Mouse (Mus musculus) layer of hippocampus, adult 18-20 months (tissue): ENCODE results near the gene Ptprd. TPM values are rescaled to one million over a fixed set of nuclear protein-coding genes. Genes with fewer than 3 reads are reported as not detected.

ENCODE experiments used
- DNase-seq, 2 experiments: peaks; one replicate each; pipeline ENCODE4 v3.0.0; 2022; ENCODE audit warnings: low spot score in 2 of 2
- total RNA-seq, 2 experiments: library from RNA; stranded (reverse); gene quantifications; 2 replicates each; pipeline ENCODE4 v1.2.3; 2021

Gene Ptprd
- total RNA-seq, 2 experiments from 2014 or later, result 138 to 145 TPM

DNA sequence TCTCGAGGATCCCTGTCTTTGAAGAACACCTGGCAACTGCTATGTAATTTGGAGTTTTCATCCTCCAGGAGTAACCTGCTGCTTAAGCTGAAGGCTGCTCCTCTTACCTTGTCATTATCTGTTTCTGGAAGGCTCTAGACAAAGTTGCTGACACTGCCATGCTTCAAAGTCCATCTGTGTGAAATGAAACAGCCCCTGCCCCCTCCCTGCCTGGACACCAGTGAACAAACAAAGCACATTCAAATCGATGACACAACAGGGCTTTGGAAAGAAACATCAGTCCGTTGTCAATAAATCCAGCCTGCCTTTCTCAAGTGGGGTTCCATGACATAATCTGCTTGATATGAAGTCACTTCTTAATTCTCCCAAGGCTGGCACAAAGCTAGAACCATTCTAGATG is 1867.7 kb downstream of the Ptprd start:
- DNase-seq, result peak in 1 of 2 experiments; percentile 37

DNA sequence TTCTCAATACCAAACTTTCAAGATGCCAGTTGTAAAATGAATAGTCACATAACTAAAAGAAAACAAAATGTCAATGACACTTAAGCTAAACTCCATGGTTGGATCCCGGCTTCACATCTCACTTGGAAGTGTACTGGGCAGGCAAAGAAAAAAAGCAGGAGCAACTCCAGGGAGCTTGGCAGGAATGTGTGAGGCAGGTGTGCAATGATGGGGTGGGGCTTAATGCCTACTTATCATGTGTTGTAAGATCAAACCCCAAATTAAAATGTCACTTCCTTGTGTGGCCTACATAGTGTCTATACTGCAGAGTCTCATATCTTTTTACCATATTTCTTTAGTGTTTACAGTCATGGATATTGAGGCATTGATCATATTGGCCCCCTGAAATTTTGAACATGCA is 1873.8 kb downstream of the Ptprd start:
- no peak for DNase-seq

DNA sequence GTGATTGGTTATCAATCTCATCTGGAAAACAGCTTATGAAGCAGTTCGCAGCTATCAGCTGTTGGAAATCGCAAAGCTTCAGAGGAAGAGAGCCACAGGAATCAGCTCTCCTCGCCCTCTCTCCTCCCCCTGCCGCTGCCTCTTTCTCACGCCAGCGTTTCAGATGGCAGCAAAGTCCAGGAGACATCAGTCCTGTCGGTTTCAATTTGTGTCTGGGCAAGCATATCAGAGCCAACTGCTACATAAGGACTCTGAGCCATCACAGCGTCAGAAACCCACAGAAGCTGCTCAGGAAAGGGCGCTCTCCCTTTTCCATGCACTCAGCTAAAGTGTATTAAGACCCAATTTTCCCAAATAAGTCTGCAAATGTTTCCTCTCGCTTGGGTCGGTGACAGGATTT is 1884.4 kb downstream of the Ptprd start:
- peak in 1 of 2 experiments; percentile 28 for DNase-seq

DNA sequence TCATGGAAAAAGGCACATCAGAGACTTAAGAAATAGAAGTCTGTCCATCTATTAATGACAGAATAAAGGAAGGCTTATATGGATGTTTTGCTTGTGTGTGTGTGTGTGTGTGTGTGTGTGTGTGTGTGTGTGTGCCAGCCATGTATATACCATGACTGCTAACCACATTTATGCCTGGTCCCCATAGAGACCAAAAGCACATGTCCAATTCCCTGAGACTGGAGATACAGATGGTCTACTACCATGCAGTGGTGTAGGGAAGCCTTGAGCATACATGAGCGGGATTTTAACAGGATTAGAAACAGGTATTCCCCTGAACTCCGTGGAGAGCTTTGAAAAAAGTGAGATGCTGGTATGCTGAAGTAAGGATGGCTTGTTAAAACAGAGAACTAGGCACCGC is 1886.1 kb downstream of the Ptprd start:
- DNase-seq, result no peak

DNA sequence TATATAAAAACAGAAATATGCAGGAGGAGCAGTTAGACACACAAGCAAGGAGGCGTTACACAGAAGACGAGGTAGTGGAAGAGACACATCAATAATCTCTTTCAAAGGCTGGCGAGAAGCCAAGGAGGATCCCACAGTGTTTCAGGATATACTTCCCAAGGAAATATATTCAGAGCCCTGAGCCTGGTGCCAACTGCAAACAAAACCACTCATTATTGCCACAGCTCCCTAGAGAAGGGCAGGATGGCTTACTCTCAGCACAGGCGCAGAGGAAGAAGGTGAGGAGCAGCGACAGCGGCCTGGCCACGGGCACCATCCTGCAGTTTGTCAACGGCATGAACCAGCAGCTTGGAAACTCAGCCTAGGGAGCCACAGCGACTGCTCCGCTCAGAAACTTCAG is 1886.8 kb downstream of the Ptprd start:
- DNase-seq, result peak in 1 of 2 experiments; percentile 50

DNA sequence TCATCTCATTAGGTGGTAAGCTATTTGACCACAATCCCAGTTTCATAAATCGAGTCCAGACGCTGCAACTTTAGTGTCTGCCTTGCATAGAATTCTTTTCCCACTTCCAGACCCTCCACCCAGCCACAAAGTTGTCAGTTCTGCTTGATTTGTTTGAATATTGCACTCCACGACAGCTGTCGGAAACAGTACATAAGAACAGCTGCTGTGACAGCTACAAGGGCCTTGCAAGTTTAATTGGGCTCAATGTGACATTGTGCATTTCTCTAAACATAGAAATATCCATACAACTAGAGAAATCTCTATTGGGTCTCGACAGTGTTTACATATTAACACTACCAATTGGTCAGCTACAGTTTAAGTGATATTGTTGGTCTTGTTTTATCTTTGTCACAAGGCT is 1887.3 kb downstream of the Ptprd start:
- no peak for DNase-seq

DNA sequence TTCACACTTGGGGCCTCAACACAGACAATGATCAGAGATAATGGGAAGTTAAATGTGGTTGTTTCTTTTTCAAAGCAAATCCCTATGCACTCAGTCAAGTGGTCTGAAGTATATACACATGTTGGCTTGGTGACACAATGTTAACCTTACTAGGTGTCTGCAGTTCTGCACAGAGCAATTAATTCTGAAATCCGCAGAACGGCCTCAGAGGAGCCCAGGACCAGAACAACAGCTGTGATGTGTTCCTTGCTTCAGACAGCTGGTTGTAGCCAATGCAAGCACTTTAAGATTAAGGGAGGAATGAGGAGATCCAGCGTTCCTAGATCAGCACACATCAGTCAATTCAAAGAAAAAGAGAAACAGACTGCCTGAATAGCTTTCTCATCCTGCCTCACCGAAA is 1891.9 kb downstream of the Ptprd start:
- no peak for DNase-seq

DNA sequence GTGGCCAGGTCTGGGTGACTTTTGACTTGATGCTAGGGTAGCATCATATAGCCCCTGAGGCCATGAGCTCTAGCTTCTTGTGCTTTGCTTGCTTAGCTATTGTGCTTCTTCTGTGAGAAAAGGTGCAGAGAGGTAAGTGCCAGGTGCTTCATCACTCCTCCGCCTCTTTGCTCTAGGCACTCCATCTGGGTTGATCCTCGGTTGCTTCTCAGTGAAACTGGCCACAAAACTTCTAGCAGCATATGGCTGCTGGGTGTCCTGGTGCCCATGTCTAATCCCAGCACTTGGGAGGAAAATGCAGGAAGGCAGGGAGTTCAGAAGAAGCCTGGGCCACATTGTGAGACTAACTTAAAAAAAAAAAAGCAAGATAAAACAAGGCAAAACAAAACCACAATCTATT is 1895.8 kb downstream of the Ptprd start:
- DNase-seq, result no peak

DNA sequence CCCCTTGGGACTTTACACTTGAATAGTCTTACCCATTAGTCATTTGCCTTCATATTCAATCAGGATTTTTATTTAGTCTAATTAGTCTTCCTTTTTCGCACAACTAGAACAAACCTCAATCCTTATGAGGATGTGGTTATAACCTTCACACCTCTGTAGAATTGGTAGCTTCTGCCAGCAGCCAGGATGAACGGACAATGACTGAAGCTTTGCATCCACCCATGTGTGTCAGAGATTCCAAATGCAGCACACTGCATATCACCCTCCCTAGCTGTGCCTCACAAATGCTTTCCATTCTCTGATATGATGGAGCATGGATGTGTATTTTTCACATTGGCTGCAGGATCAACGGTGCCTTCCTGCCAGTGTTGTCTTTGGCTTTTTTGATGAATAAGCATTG is 1898.0 kb downstream of the Ptprd start:
- no peak for DNase-seq

DNA sequence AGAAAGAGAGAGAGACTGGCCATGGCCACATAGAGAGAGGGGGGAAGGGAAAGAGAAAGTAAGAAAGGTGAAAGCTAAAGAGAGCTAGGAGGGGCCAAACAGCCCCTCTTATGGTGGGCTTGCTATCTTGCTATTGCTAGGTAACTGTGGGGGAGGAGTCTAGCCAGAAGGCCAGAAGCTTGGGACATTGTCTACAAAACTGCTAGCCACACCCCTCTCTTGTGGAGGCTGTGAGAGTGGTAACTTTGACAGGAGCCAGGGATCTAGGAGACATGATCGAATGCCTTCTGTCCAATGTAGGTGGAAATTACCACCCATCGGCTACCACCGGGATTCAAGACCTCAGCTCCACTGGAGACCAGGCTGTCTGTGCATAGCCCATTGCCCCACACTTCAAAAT is 1899.2 kb downstream of the Ptprd start:
- no peak for DNase-seq

DNA sequence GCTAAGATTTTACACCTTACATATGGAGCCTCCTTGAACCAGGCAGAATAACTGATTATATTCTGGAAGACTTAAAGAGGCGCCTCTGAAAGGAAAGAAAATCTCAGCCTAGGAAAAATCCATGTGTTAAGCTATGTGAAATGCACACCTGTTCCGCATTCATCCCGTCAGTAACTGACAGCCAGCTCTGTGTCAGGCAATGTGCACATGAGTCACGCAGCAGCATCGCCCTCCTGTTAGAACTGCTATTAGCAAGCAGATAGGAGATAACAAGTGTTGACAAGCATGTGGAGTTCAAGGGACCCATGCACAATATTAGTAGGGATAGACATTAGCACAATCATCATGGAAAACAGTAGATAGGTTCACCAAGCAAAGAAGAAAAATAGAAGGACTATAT is 1905.8 kb downstream of the Ptprd start:
- no peak for DNase-seq

DNA sequence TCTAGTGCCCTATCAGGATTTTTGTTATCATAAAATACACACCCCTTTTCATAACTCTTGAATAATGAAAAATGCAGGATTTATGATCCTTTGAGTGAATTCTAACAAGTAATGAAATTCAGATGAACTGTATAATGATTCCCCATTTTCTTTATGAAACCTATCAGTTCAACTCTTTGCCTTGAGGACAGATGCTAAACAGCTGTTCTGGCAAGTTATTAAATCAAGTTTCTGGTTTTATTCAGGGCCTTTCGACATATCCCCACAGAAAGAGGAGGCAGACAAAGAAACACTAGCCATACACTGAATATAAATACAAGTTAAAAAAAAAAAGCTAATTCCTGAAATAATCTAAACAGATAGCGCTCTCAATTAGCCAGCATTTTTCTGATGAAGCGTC is 1914.4 kb downstream of the Ptprd start:
- no peak for DNase-seq

DNA sequence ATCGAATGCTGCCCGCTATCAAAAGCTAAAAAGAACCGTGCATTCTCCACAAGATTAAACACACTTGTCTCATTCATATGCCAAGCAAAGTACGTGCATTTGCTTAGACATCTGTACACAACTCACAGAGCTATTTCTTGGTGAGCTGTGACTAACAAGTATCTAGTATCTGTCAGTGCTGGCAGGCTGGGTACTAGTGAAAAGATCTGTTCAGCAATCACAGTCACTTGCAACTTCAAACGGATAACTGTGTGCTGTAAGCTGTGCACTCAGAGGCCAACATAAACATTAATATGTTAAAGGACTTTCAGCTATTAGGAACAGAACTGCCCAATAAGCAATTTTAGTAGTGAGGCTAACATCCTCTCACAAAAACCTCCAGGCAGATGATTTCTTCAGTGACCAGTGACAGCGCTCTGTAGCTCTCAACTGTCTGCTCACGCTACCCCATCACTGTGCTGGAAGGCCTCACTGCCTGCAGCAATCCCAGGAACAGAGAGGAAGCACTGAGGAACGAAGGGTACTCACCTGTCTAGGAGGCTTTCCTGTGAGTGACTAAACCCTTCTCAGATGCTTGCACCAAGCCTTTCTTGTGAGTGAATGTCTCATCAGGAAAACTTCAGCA is 1918.9 kb downstream of the Ptprd start:
- DNase-seq, result peak in 1 of 2 experiments; percentile 30

DNA sequence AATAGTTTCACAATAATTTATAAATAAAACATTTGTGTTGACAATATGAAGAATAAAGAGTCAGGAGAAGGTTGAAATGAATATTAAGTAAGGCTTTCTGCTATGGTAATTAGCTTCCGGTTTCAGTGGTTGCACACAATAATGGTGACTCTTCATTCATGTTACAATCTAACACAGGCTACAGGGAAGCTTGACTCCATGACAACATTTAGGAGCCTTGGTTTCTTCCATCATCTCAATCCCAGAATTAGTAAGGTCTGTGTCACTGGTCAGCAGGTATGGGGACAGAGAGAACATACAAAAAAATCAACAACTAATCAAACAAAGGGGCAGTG is 1921.3 kb downstream of the Ptprd start:
- DNase-seq, result no peak

DNA sequence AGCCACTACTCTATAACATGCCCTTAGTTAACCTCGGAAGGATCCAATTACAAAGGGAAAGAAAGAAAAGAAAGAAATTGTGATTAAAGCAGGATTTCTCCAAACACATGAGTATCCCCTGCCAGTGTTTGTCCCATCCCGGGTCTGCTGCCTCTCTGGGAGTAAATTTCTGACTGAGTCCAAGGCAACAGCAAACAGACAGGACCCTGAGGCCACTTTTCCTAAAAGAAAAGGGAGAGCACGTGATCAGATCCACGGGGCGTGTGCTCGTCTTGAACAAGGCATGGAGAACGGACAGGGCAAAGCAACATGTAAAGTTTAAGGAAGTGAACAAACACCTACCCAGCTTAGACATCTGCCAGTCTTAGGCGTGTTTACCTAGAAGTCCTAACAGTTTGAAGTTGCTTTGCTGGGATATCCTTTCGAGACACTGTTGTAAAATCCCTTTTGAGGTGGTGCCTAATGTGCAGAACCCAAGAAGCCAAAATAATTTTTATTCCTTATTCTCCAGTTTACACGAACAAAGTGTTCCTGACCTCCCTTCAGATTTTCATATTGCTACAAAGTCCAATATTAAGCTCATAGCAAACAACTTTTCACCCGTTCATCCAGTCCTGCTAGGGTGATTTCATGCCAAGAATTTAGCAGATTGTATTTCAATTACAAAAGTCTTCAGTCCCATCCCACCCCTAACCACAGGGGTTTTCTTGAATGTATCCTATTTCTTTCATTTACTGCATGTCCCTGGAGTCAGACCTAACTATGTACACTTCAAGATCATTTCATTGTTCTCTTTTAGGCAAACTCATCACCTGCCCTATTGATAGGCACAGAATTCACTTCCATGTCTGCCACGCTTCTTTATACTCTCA is 1921.9 kb downstream of the Ptprd start:
- no peak for DNase-seq

DNA sequence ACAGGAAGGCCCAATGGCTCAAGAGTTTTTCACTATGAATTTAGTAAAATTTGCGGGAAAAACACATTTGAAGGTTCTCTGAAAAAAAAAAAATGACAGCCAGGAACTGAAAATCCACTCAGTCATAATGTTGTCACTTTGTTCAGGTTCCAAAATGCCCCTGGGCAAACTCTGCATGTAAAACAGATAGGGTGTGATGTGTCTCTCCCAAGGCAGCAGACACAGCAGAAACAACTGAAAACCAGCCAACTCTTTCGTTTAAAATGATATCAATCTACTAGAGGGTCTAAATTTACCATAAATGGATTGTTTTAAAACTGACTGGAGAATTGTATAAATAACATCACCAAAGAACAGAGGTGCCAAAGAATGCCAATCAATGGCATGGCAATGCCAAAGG is 1925.7 kb downstream of the Ptprd start:
- DNase-seq, result no peak

DNA sequence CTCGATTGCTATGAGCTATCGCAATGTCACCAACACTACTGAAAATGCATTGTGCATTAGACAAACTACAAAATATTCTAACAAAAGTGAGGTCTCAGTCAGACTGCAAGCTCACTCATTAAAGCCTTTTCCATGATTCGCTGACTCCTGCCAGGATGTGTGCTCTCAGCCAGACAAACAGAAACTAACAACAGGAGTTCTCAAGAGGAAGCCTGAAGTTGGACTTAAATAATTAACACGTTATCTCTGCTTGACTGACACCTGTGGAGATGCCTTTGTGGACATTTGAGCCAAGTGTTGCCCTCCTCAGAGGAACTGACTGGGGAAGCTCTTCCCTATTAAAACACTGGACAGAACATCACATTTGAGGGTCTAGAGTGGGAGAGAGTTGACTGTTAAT is 1928.9 kb downstream of the Ptprd start:
- DNase-seq, result no peak

DNA sequence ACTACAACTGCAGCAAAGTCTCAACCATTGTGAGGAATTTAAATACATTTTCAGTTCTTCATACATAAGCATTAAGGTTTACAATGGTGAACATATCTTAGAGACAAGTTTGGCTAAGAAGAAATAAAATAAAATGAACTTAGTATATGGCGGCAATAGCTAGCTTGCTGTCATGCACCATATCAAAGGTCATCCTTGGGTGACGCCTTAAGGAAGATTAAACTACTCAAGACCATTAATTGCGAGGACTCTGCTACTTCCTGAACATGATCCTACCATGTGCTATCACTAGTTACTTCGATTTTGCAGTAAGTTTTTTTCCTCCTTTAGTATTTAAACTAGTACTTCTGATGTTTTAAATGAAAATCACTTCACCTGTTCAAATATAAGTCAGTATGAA is 1949.0 kb downstream of the Ptprd start:
- no peak for DNase-seq

DNA sequence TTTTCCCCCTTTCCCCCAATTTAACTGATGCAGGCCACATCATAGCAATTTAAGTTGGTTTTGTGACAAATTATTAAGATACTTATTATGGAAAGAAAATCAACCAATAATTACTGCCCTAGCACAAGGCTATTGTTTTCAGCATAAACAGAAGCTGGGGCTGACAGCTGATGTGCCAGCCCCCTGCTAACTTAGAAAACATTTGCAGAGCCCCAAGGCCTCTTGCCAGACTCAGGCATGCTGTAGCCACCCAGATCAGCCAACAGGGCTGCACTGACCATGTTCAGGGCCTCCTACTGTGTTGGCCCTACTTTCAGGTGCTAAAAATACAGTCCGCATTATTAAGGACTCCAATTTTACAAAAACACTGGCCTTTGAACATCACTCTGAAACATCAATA is 1951.1 kb downstream of the Ptprd start:
- DNase-seq, result no peak

DNA sequence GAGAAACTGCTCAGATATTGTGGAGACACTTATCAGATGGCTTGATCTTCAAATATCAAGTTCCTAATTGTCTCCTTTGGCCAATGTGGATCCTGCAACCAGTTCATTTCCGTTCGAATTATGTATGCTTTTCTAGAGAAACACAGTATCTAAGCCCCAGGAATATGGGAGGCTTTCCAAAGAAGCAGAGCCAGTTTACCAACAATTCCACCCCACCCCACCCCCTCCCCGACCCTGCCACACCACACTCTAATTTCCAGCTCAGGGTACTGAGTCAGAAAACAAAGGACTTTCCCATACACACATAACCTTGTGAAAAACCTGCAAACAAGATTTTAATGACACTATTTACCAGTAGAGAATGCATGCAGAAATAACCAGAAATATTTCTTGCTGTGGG is 1951.5 kb downstream of the Ptprd start:
- DNase-seq, result no peak

DNA sequence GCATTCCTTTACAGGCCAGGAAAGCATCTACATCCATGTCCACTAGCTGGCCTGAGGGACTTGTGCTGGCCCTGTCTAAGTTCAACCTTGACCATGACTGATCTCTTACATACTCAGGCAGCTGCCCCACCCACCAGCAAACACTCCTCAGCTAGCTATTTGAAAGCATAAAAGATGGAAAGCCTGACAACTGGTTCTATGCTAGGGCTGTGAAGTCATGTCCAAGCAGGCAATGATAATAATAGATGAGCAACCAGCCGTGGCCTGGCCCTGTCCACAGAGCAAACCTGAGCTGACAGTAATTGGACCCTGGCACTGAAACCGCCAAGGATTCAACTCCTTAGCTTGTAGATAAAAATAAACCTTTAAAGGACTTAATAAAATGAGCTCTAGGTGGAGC is 1952.1 kb downstream of the Ptprd start:
- DNase-seq, result no peak

DNA sequence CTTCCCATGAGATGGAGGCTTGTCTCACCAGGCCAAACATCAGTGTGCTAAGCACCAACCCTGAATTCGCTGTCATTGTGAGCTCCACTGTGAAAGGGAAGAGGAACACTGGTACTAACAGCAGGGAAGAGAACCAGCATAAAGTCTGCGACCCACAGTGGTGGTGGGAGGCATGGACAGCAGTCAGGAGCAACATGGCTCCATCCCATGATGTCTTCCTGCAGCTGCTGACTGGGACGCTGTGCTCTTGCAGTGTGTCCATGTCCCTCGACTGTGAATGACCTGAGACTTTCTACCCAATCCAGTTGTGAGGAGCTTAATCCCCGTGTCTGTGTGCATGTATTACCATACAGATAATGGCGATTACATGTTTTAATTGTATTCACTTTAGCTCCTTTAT is 1967.4 kb downstream of the Ptprd start:
- no peak for DNase-seq

DNA sequence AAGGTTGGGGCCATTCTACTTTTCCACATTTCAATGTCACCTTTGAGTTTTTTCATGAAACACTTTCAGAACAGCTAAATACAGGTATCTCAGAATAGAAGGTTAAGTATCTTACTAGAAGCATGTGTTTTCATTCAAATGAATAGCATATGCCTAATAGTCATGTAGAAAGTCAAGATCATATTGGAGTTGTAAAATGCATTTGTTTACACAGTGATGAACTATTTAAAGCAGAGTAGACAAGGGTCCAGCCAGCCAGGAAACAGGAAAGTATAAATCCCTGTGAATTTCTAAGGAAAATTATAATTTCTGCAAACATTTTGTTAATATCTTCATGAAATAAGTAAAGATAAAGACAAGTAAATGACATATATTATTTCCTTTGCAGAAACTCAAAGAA is 1970.2 kb downstream of the Ptprd start:
- no peak for DNase-seq
